Mouse (Mus musculus) adrenal gland, adult 18-20 months (tissue): ENCODE data around the gene Igll1. TPM values are rescaled to one million over a fixed set of nuclear protein-coding genes. Genes with fewer than 3 reads are reported as not detected.
"Not testable (repeated sequence)": the region's sequence is repeated elsewhere in the genome, so short reads cannot be mapped to it uniquely, and the experiment has no call there.

ENCODE experiments used
- DNase-seq, 2 experiments: peaks; one replicate each; pipeline ENCODE4 v3.0.0; 2021 to 2022; ENCODE audit warnings: low spot score in 2 of 2
- long read RNA-seq, 2 experiments: library from polyadenylated mRNA; stranded (forward); transcript quantifications; one replicate each; pipeline ENCODE4 v2.0.0; 2021
- total RNA-seq, 2 experiments: library from RNA; stranded (reverse); gene quantifications; 1 replicate in 1 of 2; 2 replicates in 1 of 2; pipeline ENCODE4 v1.2.3; 2021

The Igll1 gene
- total RNA-seq: not detected
- long read RNA-seq, experiment 1: 0 reads
- long read RNA-seq, experiment 2: 0 reads

- DNase-seq: no peak
Measured at GRCm38 (mm10) chr16:16863978-16864377, at the start of gene Igll1. Gene Igll1, minus strand, starts transcription at chr16:16863985.

- DNase-seq: no peak
Measured at GRCm38 (mm10) chr16:16913440-16913839, 49.7 kb upstream of the Igll1 start.

- peak; percentile 75 to 76 for DNase-seq
Measured at GRCm38 (mm10) chr16:16911641-16912597, 48.1 kb upstream of the Igll1 start.

- DNase-seq: peak in 1 of 2 experiments; percentile 46
Measured at GRCm38 (mm10) chr16:16907799-16908198, 44.0 kb upstream of the Igll1 start.

- DNase-seq: no peak
Measured at GRCm38 (mm10) chr16:16903188-16903587, 39.4 kb upstream of the Igll1 start.

GRCm38 (mm10) chr16:16902329-16902728 lies 38.5 kb upstream of the Igll1 start:
- no peak for DNase-seq

- no peak for DNase-seq
Measured at GRCm38 (mm10) chr16:16897056-16897584, 33.3 kb upstream of the Igll1 start.

- peak; percentile 98 for DNase-seq
Measured at GRCm38 (mm10) chr16:16896382-16897055, 32.7 kb upstream of the Igll1 start, which contains the start of gene Ppm1f. Gene Ppm1f, plus strand, starts transcription at chr16:16896469.

GRCm38 (mm10) chr16:16896015-16896381 lies 32.2 kb upstream of the Igll1 start:
- no peak for DNase-seq

- DNase-seq: no peak
Measured at GRCm38 (mm10) chr16:16892366-16892765, 28.6 kb upstream of the Igll1 start.

GRCm38 (mm10) chr16:16888341-16888740 lies 24.6 kb upstream of the Igll1 start:
- no peak for DNase-seq

GRCm38 (mm10) chr16:16879025-16879424 lies 15.2 kb upstream of the Igll1 start:
- DNase-seq: no peak

GRCm38 (mm10) chr16:16870617-16871331 lies 7.0 kb upstream of the Igll1 start, which contains the start of the genes Top3b and Vpreb1:
Gene Top3b, plus strand, starts transcription at chr16:16870736.
Gene Vpreb1, minus strand, starts transcription at chr16:16870843.
- peak; percentile 77 to 80 for DNase-seq

- DNase-seq: no peak
Measured at GRCm38 (mm10) chr16:16870241-16870616, 6.4 kb upstream of the Igll1 start.

- DNase-seq: no peak
Measured at GRCm38 (mm10) chr16:16865696-16866561, 2.1 kb upstream of the Igll1 start.

- no peak for DNase-seq
Measured at GRCm38 (mm10) chr16:16865217-16865616, 1.4 kb upstream of the Igll1 start.

GRCm38 (mm10) chr16:16862288-16862687 lies 1.5 kb downstream of the Igll1 start:
- no peak for DNase-seq

GRCm38 (mm10) chr16:16856731-16857476 lies 6.9 kb downstream of the Igll1 start:
- no peak for DNase-seq

- not testable (repeated sequence) for DNase-seq
Measured at GRCm38 (mm10) chr16:16856054-16856453, 7.7 kb downstream of the Igll1 start.
